ENCODE assay signal across 1 mouse cellular context in the genomic region with DNA sequence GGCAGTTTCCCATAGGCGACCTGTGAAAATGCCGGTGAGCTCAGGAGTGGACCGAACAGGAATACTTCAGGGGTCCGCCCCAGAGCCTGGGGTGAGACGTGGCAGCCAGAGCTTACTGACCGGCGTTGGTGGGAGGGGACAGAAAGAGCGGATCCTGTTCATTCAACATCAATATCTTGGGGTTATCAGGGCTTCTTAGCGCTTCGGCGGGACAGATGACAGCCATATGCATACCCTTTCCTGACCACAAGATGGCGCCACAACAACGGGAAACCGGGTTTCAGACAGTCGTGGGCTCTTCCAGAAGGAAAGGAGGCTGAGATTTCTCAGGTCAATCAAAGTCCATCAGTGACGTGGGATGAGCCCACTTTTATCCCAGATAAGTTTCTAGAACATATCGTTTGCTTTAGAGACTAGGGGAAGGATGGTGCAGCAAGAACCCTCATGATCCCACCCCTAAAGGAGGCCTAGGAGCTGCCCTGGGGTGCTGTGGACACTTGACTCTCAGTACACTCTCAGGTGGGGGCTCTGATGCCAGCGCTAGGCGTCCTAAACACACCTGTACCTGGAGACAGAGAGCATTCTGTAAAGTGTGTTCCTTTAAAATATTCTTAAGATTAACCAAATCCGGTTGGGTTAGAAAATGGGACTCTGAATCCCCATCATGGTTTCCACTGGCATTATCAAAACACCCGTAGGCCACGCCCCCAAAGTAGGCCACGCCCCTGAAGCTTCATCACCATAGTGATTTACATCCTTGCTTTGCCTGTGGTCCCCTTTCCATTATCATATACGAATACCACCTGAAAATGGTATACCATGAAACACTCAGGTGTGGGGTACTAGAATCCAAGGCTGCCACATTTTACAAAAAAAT.
TF ChIP-seq lines count a peak whose summit lies in the region.

No protein-coding gene starts in this region.

TF ChIP-seq in CH12.LX, 34 proteins besides CTCF, POLR2A, EP300 and RAD21:
- no peak for TF ChIP-seq MXI1 (IDR thresholded peaks at IDR 0.05; ENCODE audit: low read depth, low read length)
- no peak for TF ChIP-seq MAZ (IDR thresholded peaks at IDR 0.05; ENCODE audit: low read depth, low read length)
- TF ChIP-seq POLR2AphosphoS2 (IDR thresholded peaks at IDR 0.05; ENCODE audit: low read depth, low read length): no peak
- TF ChIP-seq KAT2A (IDR thresholded peaks at IDR 0.05; ENCODE audit: insufficient replicate concordance, low read length): no peak
- TF ChIP-seq TCF12 (IDR thresholded peaks at IDR 0.05; ENCODE audit: low read depth, low read length): 0 out of 2 replicates have a peak, but pooled peaks have one; percentile 32
- no peak for TF ChIP-seq SIN3A (IDR thresholded peaks at IDR 0.05; ENCODE audit: low read length)
- no peak for TF ChIP-seq USF2 (conservative IDR thresholded peaks at IDR 0.05; ENCODE audit: low read depth, low read length)
- TF ChIP-seq ZMIZ1 (IDR thresholded peaks at IDR 0.05; ENCODE audit: low read depth, low read length): no peak
- no peak for TF ChIP-seq TBP (conservative IDR thresholded peaks at IDR 0.05; ENCODE audit: low read depth, low read length)
- no peak for TF ChIP-seq CHD2 (IDR thresholded peaks at IDR 0.05; ENCODE audit: low read length)
- peak; percentile 70 for TF ChIP-seq ZC3H11A (IDR thresholded peaks at IDR 0.05; ENCODE audit: low read depth, low read length)
- TF ChIP-seq MAX (IDR thresholded peaks at IDR 0.05; ENCODE audit: low read length): peak; percentile 39; the same call in 1 of the 2 replicates
- no peak for TF ChIP-seq CHD1 (IDR thresholded peaks at IDR 0.05; ENCODE audit: low read depth, low read length)
- TF ChIP-seq HCFC1 (IDR thresholded peaks at IDR 0.05; ENCODE audit: low read depth, low read length): no peak
- no peak for TF ChIP-seq UBTF (IDR thresholded peaks at IDR 0.05; ENCODE audit: low read depth, low read length)
- peak; percentile 54; the same call in 1 of the 2 replicates for TF ChIP-seq NELFE (IDR thresholded peaks at IDR 0.05; ENCODE audit: low read depth, low read length)
- no peak for TF ChIP-seq RCOR1 (conservative IDR thresholded peaks at IDR 0.05; ENCODE audit: low read depth, low read length)
- TF ChIP-seq ZNF384 (IDR thresholded peaks at IDR 0.05; ENCODE audit: low read depth, low read length): no peak
- TF ChIP-seq MEF2A (IDR thresholded peaks at IDR 0.05; ENCODE audit: borderline replicate concordance, low read depth, low read length): peak; percentile 52; the same call in 1 of the 2 replicates
- TF ChIP-seq PAX5 (IDR thresholded peaks at IDR 0.05; ENCODE audit: low read length): no peak
- peak; percentile 36; the same call in 1 of the 2 replicates for TF ChIP-seq IRF4 (IDR thresholded peaks at IDR 0.05; ENCODE audit: low read depth, low read length)
- no peak for TF ChIP-seq BHLHE40 (IDR thresholded peaks at IDR 0.05; ENCODE audit: low read depth, low read length)
- peak; percentile 89 for TF ChIP-seq SMC3 (IDR thresholded peaks at IDR 0.05; ENCODE audit: low read depth, low read length)
- TF ChIP-seq MYC (IDR thresholded peaks at IDR 0.05; ENCODE audit: low read depth, low read length): peak; percentile 64; the same call in 1 of the 2 replicates
- 0 out of 2 replicates have a peak, but pooled peaks have one; percentile 21 for TF ChIP-seq NRF1 (IDR thresholded peaks at IDR 0.05; ENCODE audit: low read depth, low read length)
- no peak for TF ChIP-seq MAFK (IDR thresholded peaks at IDR 0.05; ENCODE audit: insufficient replicate concordance, low read length)
